Mouse (Mus musculus) heart, embryonic 12.5 days (tissue): ENCODE data around the gene Tns3. TPM values are rescaled to one million over a fixed set of nuclear protein-coding genes. Genes with fewer than 3 reads are reported as not detected.
"Not testable (repeated sequence)": the region's sequence is repeated elsewhere in the genome, so short reads cannot be mapped to it uniquely, and the experiment has no call there.

Source experiments
- ATAC-seq: fragments of 200-750 bp; cut with Nextera tagmentation; 2 replicates; pipeline ENCODE4 v1.8.0; 2017; ENCODE audit warnings: moderate TSS enrichment, moderate library complexity; ENCODE audit not compliant: insufficient number of reproducible peaks, low FRiP score
- H3K27ac ChIP-seq: fragments of 300-500 bp; sonication (generic); 2 replicates; pipeline ENCODE4 v1.5.1; 2016; ENCODE audit warnings: mild to moderate bottlenecking, moderate library complexity; ENCODE audit not compliant: poor library complexity, severe bottlenecking
- H3K27me3 ChIP-seq: fragments of 300-500 bp; sonication (generic); replicated peaks from 2 replicates; pipeline ENCODE4 v1.6.1; 2016; ENCODE audit warnings: mild to moderate bottlenecking, moderate library complexity
- H3K36me3 ChIP-seq: fragments of 300-500 bp; sonication (generic); 2 replicates; pipeline ENCODE4 v1.6.1; 2016; ENCODE audit warnings: mild to moderate bottlenecking, moderate library complexity
- H3K4me1 ChIP-seq: fragments of 300-500 bp; sonication (generic); replicated peaks from 2 replicates; pipeline ENCODE4 v1.6.1; 2016; ENCODE audit warnings: mild to moderate bottlenecking
- H3K4me2 ChIP-seq: fragments of 300-500 bp; sonication (generic); 2 replicates; pipeline ENCODE4 v1.6.1; 2016; ENCODE audit warnings: mild to moderate bottlenecking, moderate library complexity
- H3K4me3 ChIP-seq: fragments of 300-500 bp; sonication (generic); 2 replicates; pipeline ENCODE4 v1.5.1; 2016; ENCODE audit warnings: mild to moderate bottlenecking
- H3K9ac ChIP-seq: fragments of 300-500 bp; sonication (generic); 2 replicates; pipeline ENCODE4 v1.6.1; 2016; ENCODE audit warnings: mild to moderate bottlenecking, moderate library complexity
- H3K9me3 ChIP-seq: fragments of 300-500 bp; sonication (generic); replicated peaks from 2 replicates; pipeline ENCODE4 v1.6.1; 2016; ENCODE audit warnings: mild to moderate bottlenecking, moderate library complexity
- WGBS: fragments of 180-500 bp; shearing (Covaris S2); methylation state at CpG from one replicate; pipeline ENCODE4 v1.1.7; 2016; 5-methylcytosine and 5-hydroxymethylcytosine counted together
- polyA plus RNA-seq: library from polyadenylated mRNA; unstranded; fragments of >200 nt; fragmentation: Nextera tagmentation; extraction: Ambion mirVana; gene quantifications from 2 replicates; pipeline ENCODE4 v1.2.1, GENCODE M21; 2016

Tns3 gene
- polyA plus RNA-seq, 1 experiment from 2014 or later = 16.7 TPM

GRCm38 (mm10) chr11:8629326-8629725 is 35.0 kb downstream of the Tns3 start:
- no peaks in the 10 kb centered on the region for H3K36me3 ChIP-seq
- H3K4me1 ChIP-seq = peaks cover 28% of the 10 kb centered on the region
- no peak overlapping the region for H3K4me3 ChIP-seq
- H3K9ac ChIP-seq = no peak overlapping the region
- no peaks in the 10 kb centered on the region for H3K9me3 ChIP-seq
- no peak for ATAC-seq
- H3K27ac ChIP-seq = no peak overlapping the region
- H3K4me2 ChIP-seq = no peak overlapping the region
- H3K27me3 ChIP-seq = peaks cover 8% of the 10 kb centered on the region; the same call in 1 of the 2 replicates
- 83% methylated on average over 5 of the region's 5 CpGs for WGBS

GRCm38 (mm10) chr11:8628846-8629253 is 35.5 kb downstream of the Tns3 start:
- Histone ChIP-seq H3K4me2 (peak overlapping the region; percentile 56), H3K9ac (peak overlapping the region; percentile 51; the same call in 1 of the 2 replicates), H3K9me3 (no peaks in the 10 kb centered on the region), H3K36me3 (no peaks in the 10 kb centered on the region), H3K27ac (peak overlapping the region; percentile 38; the same call in 1 of the 2 replicates), H3K4me3 (peak overlapping the region; percentile 21), H3K4me1 (peaks cover 29% of the 10 kb centered on the region), H3K27me3 (peaks cover 8% of the 10 kb centered on the region; the same call in 1 of the 2 replicates)
- ATAC-seq = no peak
- 44% methylated on average over 10 of the region's 10 CpGs for WGBS

- Histone ChIP-seq H3K4me1 (peaks cover 36% of the 10 kb centered on the region), H3K4me3 (no peak overlapping the region), H3K27ac (no peak overlapping the region), H3K9me3 (no peaks in the 10 kb centered on the region), H3K4me2 (no peak overlapping the region), H3K36me3 (no peaks in the 10 kb centered on the region), H3K27me3 (peaks cover 8% of the 10 kb centered on the region; the same call in 1 of the 2 replicates), H3K9ac (no peak overlapping the region)
- 83% methylated on average over 6 of the region's 6 CpGs for WGBS
- no peak for ATAC-seq
Measured at GRCm38 (mm10) chr11:8627156-8627555, 37.2 kb downstream of the Tns3 start.

- no peaks in the 10 kb centered on the region for H3K9me3 ChIP-seq
- H3K9ac ChIP-seq = no peak overlapping the region
- no peaks in the 10 kb centered on the region for H3K36me3 ChIP-seq
- no peak for ATAC-seq
- no peak overlapping the region for H3K4me3 ChIP-seq
- peaks cover 8% of the 10 kb centered on the region; the same call in 1 of the 2 replicates for H3K27me3 ChIP-seq
- WGBS = 92% methylated on average over 6 of the region's 6 CpGs
- H3K27ac ChIP-seq = no peak overlapping the region
- no peak overlapping the region for H3K4me2 ChIP-seq
- H3K4me1 ChIP-seq = peaks cover 36% of the 10 kb centered on the region
Measured at GRCm38 (mm10) chr11:8626715-8627114, 37.6 kb downstream of the Tns3 start.

DNA sequence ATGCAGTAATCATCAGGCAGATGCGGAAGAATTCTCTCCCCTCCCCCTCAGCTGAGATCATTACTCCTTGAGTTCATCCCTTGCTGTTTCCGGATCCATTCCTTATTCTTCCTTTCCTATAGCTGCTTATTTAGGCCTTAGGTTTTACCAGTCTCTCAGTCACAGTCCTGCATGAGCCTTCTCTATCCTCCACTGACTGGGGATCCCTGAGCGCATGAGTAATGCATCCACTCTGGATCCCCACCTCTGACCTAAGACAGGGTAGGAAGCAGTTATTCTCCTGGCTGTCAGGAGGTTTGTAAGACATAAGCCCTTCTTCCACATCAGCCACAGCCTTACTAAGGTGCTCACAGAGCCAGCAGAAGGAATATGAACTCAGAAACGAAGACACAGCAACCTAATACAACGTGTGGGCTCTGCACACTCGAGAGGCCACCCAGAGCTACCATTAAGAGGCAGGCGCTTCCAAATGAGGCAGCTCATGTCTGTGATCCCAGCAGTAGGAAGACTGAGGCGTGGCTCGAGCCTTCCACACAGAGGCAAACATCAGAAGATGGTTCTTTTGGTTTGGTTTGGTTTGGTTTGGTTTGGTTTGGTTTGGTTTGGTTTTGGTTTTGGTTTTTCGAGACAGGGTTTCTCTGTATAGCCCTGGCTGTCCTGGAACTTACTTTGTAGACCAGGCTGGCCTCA is 38.3 kb downstream of the Tns3 start:
- Histone ChIP-seq H3K4me1 (peaks cover 36% of the 10 kb centered on the region), H3K4me3 (no peak overlapping the region), H3K36me3 (no peaks in the 10 kb centered on the region), H3K27me3 (peaks cover 8% of the 10 kb centered on the region; the same call in 1 of the 2 replicates), H3K9me3 (no peaks in the 10 kb centered on the region), H3K4me2 (no peak overlapping the region), H3K9ac (no peak overlapping the region), H3K27ac (no peak overlapping the region)
- 75% methylated on average over 10 of the region's 10 CpGs for WGBS
- ATAC-seq = no peak

DNA sequence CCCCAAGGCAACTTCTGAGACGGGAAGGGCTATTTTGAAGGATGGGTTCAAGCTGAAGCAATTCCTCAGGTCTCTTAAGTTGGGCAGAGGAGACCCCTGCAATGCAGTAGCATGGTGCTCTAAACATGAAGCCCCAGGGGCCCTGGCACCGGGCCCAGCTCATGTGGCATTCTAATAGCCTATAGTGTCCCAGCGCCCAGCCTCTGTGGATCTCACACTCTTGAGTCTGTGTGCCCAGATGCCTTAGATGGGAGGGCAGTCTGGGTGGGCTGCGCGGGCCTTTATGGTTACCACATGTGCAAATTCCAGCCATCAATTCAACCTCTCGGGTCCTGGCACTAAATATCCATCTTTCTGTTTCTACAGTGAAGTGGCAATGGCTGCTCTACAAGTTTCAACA is 38.9 kb downstream of the Tns3 start:
- no peaks in the 10 kb centered on the region for H3K9me3 ChIP-seq
- 74% methylated on average over 6 of the region's 6 CpGs for WGBS
- no peak overlapping the region for H3K9ac ChIP-seq
- peak overlapping the region; percentile 100; the same call in 1 of the 2 replicates for H3K4me2 ChIP-seq
- H3K27ac ChIP-seq = no peak overlapping the region
- peaks cover 8% of the 10 kb centered on the region; the same call in 1 of the 2 replicates for H3K27me3 ChIP-seq
- ATAC-seq = no peak
- peaks cover 36% of the 10 kb centered on the region for H3K4me1 ChIP-seq
- no peaks in the 10 kb centered on the region for H3K36me3 ChIP-seq
- no peak overlapping the region for H3K4me3 ChIP-seq

DNA sequence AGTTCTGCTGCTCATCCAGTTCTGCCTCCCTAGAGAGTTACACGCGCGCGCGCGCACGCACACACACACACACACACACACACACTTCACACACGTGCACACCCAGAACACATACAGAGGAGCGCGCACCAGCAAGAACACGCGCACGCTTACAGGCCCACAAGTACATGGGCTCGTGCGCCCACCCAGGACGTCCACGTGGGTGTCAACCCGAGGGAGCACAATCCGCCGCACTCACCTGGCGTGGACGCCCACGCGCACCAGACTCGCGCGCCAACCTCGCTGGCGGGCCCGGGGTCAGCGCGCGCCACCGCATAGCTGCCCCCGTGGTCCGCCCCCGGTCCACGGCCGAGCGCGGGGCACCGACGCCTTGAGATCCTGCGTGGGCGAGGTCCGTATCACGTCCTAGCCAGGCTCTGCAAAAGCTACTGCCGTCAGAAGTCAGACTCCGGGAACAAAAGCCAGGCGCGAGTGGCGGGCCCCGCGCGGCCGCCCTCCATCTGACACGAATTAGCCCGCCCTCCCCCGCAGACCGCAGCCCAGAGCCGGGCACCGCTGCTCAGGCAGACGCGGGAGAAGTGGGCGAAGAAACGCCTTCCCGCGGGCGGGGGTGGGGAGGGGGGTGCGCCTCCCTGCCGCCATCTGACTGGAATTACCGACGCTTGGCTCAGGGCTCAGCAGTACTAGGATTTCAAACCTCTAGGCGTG is 40.0 kb downstream of the Tns3 start:
- Histone ChIP-seq H3K36me3 (no peaks in the 10 kb centered on the region), H3K27me3 (peaks cover 8% of the 10 kb centered on the region; the same call in 1 of the 2 replicates), H3K4me2 (peak overlapping the region; percentile 100), H3K4me3 (peak overlapping the region; percentile 78), H3K9ac (peak overlapping the region; percentile 93), H3K4me1 (peaks cover 34% of the 10 kb centered on the region), H3K27ac (0 out of 2 replicates have a peak overlapping the region, but pooled peaks have one; percentile 1), H3K9me3 (no peaks in the 10 kb centered on the region)
- under 1% methylated on average over 74 of the region's 74 CpGs for WGBS
- peak; percentile 60 for ATAC-seq

GRCm38 (mm10) chr11:8623852-8624178 is 40.5 kb downstream of the Tns3 start:
- H3K4me3 ChIP-seq = peak overlapping the region; percentile 78
- H3K36me3 ChIP-seq = no peaks in the 10 kb centered on the region
- 3% methylated on average over 20 of the region's 20 CpGs for WGBS
- H3K27me3 ChIP-seq = peaks cover 8% of the 10 kb centered on the region; the same call in 1 of the 2 replicates
- H3K9me3 ChIP-seq = no peaks in the 10 kb centered on the region
- no peak overlapping the region for H3K27ac ChIP-seq
- no peak for ATAC-seq
- H3K4me2 ChIP-seq = peak overlapping the region; percentile 100
- peaks cover 29% of the 10 kb centered on the region for H3K4me1 ChIP-seq
- H3K9ac ChIP-seq = peak overlapping the region; percentile 93

GRCm38 (mm10) chr11:8622668-8623067 is 41.7 kb downstream of the Tns3 start:
- peak overlapping the region; percentile 78; the same call in 1 of the 2 replicates for H3K4me3 ChIP-seq
- peak overlapping the region; percentile 100; the same call in 1 of the 2 replicates for H3K4me2 ChIP-seq
- no peak overlapping the region for H3K27ac ChIP-seq
- no peaks in the 10 kb centered on the region for H3K9me3 ChIP-seq
- WGBS = 57% methylated on average over 6 of the region's 6 CpGs
- H3K36me3 ChIP-seq = no peaks in the 10 kb centered on the region
- ATAC-seq = no peak
- H3K4me1 ChIP-seq = peaks cover 26% of the 10 kb centered on the region
- no peak overlapping the region for H3K9ac ChIP-seq
- peaks cover 8% of the 10 kb centered on the region; the same call in 1 of the 2 replicates for H3K27me3 ChIP-seq

- H3K27ac ChIP-seq, H3K27me3 ChIP-seq, H3K9ac ChIP-seq, H3K9me3 ChIP-seq, H3K4me2 ChIP-seq, H3K4me3 ChIP-seq, H3K36me3 ChIP-seq, ATAC-seq: not testable (repeated sequence)
- WGBS = 83% methylated on average over 7 of the region's 7 CpGs
- peaks cover 20% of the 10 kb centered on the region for H3K4me1 ChIP-seq
Measured at GRCm38 (mm10) chr11:8619111-8619510, 45.2 kb downstream of the Tns3 start.

- ATAC-seq = no peak
- no peaks in the 10 kb centered on the region for H3K27me3 ChIP-seq
- H3K4me2 ChIP-seq = no peak overlapping the region
- H3K36me3 ChIP-seq = peaks cover 5% of the 10 kb centered on the region; the same call in 1 of the 2 replicates
- H3K4me1 ChIP-seq = peaks cover 16% of the 10 kb centered on the region
- no peak overlapping the region for H3K4me3 ChIP-seq
- H3K9me3 ChIP-seq = no peaks in the 10 kb centered on the region
- 67% methylated on average over 10 of the region's 10 CpGs for WGBS
- H3K9ac ChIP-seq = no peak overlapping the region
- H3K27ac ChIP-seq = no peak overlapping the region
Measured at GRCm38 (mm10) chr11:8618301-8618700, 46.0 kb downstream of the Tns3 start.
